Mouse (Mus musculus) olfactory bulb, adult 2 months (tissue): ENCODE measurements around the gene Atf7. TPM values are rescaled to one million over a fixed set of nuclear protein-coding genes. Genes with fewer than 3 reads are reported as not detected.

Source experiments
- H3K27ac ChIP-seq: fragments of 200-500 bp; 2 replicates; pipeline ENCODE4 v1.5.1; 2012; ENCODE audit warnings: low read depth, low read length; ENCODE audit not compliant: insufficient read depth
- H3K4me1 ChIP-seq: fragments of 200-500 bp; 2 replicates; pipeline ENCODE4 v1.6.1; 2012; ENCODE audit warnings: low read length; ENCODE audit not compliant: control insufficient read depth, insufficient read depth
- H3K4me3 ChIP-seq: fragments of 200-500 bp; 2 replicates; pipeline ENCODE4 v1.5.1; 2012; ENCODE audit warnings: mild to moderate bottlenecking, low read depth, low read length, moderate library complexity; ENCODE audit not compliant: insufficient read depth
- CTCF ChIP-seq: fragments of 200-500 bp; IDR thresholded peaks from 2 replicates; pipeline ENCODE4 v1.5.1; 2012; ENCODE audit warnings: low read depth, mild to moderate bottlenecking, low read length, moderate library complexity; ENCODE audit not compliant: insufficient read depth
- POLR2A ChIP-seq: fragments of 200-500 bp; IDR thresholded peaks from 2 replicates; pipeline ENCODE4 v1.6.1; 2012; ENCODE audit warnings: mild to moderate bottlenecking, low read depth, low read length, moderate library complexity; ENCODE audit not compliant: insufficient read depth
- WGBS: fragments of 180-500 bp; shearing (Covaris S2); methylation state at CpG from one replicate; pipeline ENCODE4 v1.1.7; 2018; 5-methylcytosine and 5-hydroxymethylcytosine counted together
- polyA plus RNA-seq: library from polyadenylated mRNA; stranded (reverse); fragments of >200 nt; gene quantifications from 2 replicates; pipeline ENCODE4 v1.2.4, GENCODE M21; 2012; ENCODE audit warnings: low replicate concordance; ENCODE audit not compliant: missing spikeins, insufficient read depth, insufficient read length

Gene Atf7
- polyA plus RNA-seq, 1 experiment, result not detected

DNA sequence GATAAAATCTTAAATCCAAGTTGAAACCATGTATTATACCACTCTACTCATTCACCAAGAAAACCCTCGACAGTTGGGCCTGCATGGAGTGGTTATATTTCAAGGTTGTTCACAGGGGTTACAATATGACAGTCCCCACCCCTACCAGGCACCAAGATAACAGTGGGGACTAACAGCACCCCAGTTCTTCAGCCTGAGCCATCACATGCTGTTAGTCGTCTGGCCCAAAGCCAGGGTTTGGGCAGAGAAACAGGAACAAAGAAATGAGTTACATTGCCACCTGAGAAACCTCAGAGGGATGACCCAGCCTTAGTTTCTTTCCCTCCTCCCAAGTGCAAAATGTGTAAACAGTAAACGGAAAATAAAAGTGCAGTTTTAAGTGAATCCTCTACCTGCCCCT is 125.9 kb downstream of the Atf7 start:
- H3K4me3 ChIP-seq, result no peak overlapping the region
- H3K27ac ChIP-seq, result no peak overlapping the region
- TF ChIP-seq POLR2A (no peak), CTCF (no peak)
- no peaks in the 10 kb centered on the region for H3K4me1 ChIP-seq
- 40% methylated on average over 3 of the region's 3 CpGs for WGBS

DNA sequence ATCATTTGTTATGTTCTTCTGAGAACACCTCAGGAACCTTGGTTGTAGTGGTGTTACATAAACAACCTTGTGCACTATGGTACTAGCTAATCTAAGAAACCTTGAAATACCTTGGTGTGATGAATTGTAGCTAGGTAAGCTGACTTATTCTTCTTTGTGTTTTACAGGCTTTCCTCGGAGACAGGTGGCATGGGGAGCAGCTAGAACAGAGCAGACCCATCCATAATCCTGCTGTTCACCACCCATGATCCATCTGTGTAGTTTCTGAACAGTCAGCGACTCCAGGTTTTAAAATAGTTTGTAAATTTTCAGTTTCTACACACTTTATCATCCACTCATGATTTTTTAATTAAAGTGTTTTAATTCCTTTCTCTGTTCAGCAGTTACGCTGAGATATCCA is 126.9 kb downstream of the Atf7 start:
- Histone ChIP-seq H3K27ac (no peak overlapping the region), H3K4me1 (peaks cover 3% of the 10 kb centered on the region), H3K4me3 (no peak overlapping the region)
- 46% methylated on average over 3 of the region's 3 CpGs for WGBS
- TF ChIP-seq CTCF (no peak), POLR2A (no peak)

DNA sequence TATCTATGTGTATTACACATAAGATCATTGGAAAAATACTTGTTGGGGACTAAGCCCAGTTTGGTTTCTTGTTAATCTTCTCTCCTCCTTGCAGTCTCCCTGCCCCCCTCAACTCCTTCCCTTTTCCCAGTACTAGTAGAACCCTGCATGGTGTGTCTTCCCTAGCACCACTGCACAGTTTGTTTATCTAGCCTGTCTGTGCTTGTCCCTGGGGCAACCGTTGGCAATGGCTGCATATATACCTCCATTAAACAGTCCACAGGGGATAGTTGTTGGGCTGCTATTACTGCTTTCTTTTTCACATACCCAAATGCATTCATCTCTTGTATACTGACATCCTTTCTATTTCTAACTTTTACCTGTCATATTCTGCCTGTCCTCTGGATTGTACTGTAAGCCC is 137.6 kb downstream of the Atf7 start:
- no peak overlapping the region for H3K27ac ChIP-seq
- TF ChIP-seq CTCF (no peak), POLR2A (no peak)
- peaks cover 3% of the 10 kb centered on the region; the same call in 1 of the 2 replicates for H3K4me1 ChIP-seq
- WGBS, result 68% methylated on average over 1 of the region's 1 CpGs
- H3K4me3 ChIP-seq, result no peak overlapping the region

DNA sequence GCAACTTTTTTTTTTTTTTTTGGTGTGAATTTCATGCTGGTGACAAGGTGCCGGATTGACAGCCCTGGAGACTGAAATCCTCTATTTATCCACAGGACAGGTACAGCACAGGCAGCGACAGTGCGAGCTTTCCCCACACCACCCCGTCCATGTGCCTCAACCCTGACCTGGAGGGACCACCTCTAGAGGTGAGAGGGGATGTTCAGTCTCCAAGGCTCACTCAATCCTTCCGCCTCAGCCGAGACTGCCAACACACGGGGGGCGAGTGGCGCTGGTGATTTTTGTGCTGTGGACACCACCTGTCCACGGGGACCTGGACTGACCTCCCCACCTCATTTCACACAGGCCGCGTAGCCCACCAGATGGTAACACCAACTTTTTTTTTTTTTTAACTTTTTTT is 139.4 kb downstream of the Atf7 start:
- H3K4me3 ChIP-seq, result no peak overlapping the region
- no peak overlapping the region for H3K27ac ChIP-seq
- 86% methylated on average over 12 of the region's 12 CpGs for WGBS
- TF ChIP-seq CTCF, result no peak
- peaks cover 3% of the 10 kb centered on the region; the same call in 1 of the 2 replicates for H3K4me1 ChIP-seq

DNA sequence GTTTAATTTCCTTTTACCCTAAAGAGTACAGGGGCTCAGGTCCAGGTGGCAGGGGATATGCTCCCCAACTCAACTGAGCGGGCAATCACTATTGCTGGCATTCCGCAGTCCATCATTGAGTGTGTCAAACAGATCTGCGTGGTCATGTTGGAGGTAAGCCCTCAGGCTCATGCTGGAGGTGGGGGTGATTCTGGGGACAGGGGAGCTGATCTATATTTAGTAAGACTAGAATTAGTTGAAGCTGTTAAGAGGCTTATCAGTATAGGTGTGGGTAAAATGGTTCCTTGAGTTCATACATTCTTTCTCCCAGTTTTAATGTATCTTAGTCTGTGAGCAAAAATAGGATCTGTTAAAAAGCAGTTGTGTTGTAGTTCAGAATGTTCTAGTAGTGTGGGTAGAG is 142.1 kb downstream of the Atf7 start:
- 87% methylated on average over 3 of the region's 3 CpGs for WGBS
- no peak overlapping the region for H3K27ac ChIP-seq
- peaks cover 3% of the 10 kb centered on the region; the same call in 1 of the 2 replicates for H3K4me1 ChIP-seq
- TF ChIP-seq CTCF (no peak), POLR2A (no peak)
- no peak overlapping the region for H3K4me3 ChIP-seq

Other genes with a start within 250 kb of the Atf7 start
- gene Sp1, start 219.3 kb downstream of the Atf7 start, polyA plus RNA-seq, result 98.4 TPM in 1 of 2 replicates, not detected in the other
- not detected in 2 replicates for gene Amhr2, start 180.1 kb downstream of the Atf7 start, polyA plus RNA-seq
- gene Prr13, start 166.4 kb downstream of the Atf7 start, polyA plus RNA-seq, result not detected in 2 replicates
- gene Pcbp2, start 154.9 kb downstream of the Atf7 start, polyA plus RNA-seq, result 834 and 975 TPM in 2 replicates
- gene Gm10337, start 121.7 kb downstream of the Atf7 start, polyA plus RNA-seq, result not detected in 2 replicates
- not detected in 2 replicates for gene Map3k12, start 108.4 kb downstream of the Atf7 start, polyA plus RNA-seq
- not detected in 2 replicates for gene Tarbp2, start 107.3 kb downstream of the Atf7 start, polyA plus RNA-seq
- not detected in 2 replicates for gene Npff, start 100.5 kb downstream of the Atf7 start, polyA plus RNA-seq
- not detected in 2 replicates for gene Gm28047, start 397 bp downstream of the Atf7 start, polyA plus RNA-seq
- not detected in 2 replicates for gene Atp5g2, start 46.9 kb upstream of the Atf7 start, polyA plus RNA-seq
- not detected in 2 replicates for gene Calcoco1, start 96.7 kb upstream of the Atf7 start, polyA plus RNA-seq